Mouse (Mus musculus): ENCODE measurements around the gene Rnf187.
"Not testable (repeated sequence)": the region's sequence is repeated elsewhere in the genome, so short reads cannot be mapped to it uniquely, and the experiment has no call there.

The Rnf187 gene

GRCm38 (mm10) chr11:58965001-58965760, 26.5 kb upstream of the Rnf187 start:
- no peak for DNase-seq (ENCODE audit: low read depth, low spot score)

DNA sequence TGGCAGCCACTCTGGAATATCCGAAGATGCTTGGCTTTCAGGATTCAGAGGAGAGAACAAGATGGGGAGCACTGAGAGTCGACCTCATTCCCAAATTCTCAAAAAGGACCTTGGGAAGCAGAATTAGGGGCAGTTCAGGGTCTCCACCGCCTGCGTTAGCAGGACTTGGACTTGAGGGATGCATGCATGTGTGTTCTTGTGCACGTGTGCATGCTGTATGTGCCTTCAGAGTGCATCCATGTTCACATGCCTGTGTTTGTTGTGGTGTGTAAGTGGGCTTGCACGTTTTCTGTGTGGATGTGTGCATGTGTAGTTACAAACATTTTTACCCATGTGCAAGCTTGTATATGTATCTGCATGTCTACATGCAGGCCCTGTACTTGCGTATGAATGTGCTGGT, 25.5 kb upstream of the Rnf187 start:
- no peak for DNase-seq (ENCODE audit: low read depth, low spot score)

- DNase-seq (ENCODE audit: low read depth, low spot score): no peak
Observed at GRCm38 (mm10) chr11:58963543-58963942, 24.8 kb upstream of the Rnf187 start.

GRCm38 (mm10) chr11:58961364-58962177, 22.9 kb upstream of the Rnf187 start:
- DNase-seq (ENCODE audit: low read depth, low spot score): no peak

DNA sequence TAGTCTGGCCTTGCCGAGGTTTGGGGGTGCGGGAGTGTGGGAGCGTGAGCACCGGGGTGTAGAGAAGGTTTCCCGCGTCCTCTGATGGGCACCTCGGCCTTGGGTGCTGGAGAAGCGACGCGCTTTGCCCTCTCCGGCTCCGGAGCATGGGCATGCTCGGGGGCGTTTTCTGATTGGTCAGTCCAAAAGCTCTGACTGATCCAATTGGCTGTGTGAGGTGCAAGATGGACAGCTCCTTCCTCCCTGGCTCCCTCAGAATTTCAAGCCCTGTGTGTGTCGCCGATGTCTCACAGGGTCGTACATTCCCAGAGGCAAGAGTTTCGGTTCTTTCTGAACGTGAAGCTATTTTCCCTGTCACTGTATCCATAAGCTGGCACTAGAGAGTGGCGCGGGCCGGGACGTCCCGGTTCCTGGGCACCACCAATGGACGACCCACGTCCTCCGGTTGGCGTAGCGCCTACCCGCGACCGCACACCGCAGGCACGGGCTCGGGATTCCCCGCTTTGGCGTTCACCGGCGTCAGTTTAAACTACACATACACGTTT, 21.3 kb upstream of the Rnf187 start:
- DNase-seq (ENCODE audit: low read depth, low spot score): peak; percentile 87

GRCm38 (mm10) chr11:58959186-58959825, 20.6 kb upstream of the Rnf187 start:
- no peak for DNase-seq (ENCODE audit: low read depth, low spot score)

- DNase-seq (ENCODE audit: low read depth, low spot score): no peak
Observed at GRCm38 (mm10) chr11:58958536-58958935, 19.8 kb upstream of the Rnf187 start.

- no peak for DNase-seq (ENCODE audit: low read depth, low spot score)
Observed at GRCm38 (mm10) chr11:58957226-58957914, 18.7 kb upstream of the Rnf187 start.

DNA sequence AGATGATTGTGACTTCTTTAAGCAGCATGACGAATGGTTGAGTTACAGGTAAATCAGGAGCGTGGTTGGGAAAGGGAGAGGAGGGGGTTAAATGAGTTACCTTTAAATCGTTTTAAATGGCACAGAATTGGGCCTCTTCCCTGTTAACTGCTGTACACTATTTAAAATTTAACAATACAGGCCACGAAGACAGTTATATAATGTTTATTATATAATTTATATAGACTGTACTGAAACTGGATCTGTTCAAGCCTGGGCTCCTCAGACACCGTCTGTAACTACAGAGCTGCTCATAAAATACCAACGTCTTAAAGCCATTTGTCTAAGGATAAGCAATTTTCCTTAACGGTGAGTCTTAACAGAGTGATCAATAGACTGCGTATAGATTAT, 17.1 kb upstream of the Rnf187 start:
- no peak for DNase-seq (ENCODE audit: low read depth, low spot score)

DNA sequence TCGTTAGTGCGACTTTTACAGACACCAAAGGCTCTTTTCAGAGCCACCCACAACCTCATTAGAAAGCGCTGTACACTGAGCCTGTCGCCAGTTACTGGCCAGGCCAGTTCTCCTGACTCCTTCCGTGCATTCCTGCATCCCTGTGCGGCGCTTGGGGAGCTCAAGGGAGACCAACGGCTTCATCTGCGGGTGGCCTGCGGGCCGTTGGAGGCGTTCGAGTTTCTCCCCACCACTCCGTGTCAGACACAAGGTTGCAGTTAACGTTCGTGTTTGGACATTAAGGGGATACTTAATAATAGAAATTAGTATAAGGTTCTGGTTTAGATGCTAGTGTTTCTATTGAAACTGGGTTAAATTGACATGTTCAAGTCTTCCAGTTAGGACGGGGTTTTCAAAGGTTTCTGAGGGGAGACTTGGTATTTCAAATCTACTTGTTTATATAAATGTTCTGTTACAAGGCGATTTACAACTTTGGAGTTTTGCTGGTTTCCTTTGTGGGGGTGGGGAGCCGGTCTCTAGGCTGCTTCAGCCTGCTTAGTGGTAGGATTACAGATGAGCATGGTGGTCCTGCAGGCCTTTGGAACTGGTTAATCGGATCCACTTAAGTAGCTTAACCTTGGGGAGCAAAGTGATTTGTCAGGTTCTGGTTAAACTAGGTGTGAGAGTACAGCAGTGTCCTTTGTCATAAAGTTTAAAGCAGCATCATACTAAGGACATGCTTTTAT, 16.6 kb upstream of the Rnf187 start:
- DNase-seq (ENCODE audit: low read depth, low spot score): no peak

- DNase-seq (ENCODE audit: low read depth, low spot score): peak; percentile 95
Observed at GRCm38 (mm10) chr11:58954420-58955142, 15.9 kb upstream of the Rnf187 start, which contains the start of the genes Hist3h2a and Trim17. Gene Hist3h2a (plus strand): TSS chr11:58954685. Gene Trim17 (plus strand): TSS chr11:58954685.

- DNase-seq (ENCODE audit: low read depth, low spot score): not testable (repeated sequence)
Observed at GRCm38 (mm10) chr11:58954170-58954419, 15.4 kb upstream of the Rnf187 start.

DNA sequence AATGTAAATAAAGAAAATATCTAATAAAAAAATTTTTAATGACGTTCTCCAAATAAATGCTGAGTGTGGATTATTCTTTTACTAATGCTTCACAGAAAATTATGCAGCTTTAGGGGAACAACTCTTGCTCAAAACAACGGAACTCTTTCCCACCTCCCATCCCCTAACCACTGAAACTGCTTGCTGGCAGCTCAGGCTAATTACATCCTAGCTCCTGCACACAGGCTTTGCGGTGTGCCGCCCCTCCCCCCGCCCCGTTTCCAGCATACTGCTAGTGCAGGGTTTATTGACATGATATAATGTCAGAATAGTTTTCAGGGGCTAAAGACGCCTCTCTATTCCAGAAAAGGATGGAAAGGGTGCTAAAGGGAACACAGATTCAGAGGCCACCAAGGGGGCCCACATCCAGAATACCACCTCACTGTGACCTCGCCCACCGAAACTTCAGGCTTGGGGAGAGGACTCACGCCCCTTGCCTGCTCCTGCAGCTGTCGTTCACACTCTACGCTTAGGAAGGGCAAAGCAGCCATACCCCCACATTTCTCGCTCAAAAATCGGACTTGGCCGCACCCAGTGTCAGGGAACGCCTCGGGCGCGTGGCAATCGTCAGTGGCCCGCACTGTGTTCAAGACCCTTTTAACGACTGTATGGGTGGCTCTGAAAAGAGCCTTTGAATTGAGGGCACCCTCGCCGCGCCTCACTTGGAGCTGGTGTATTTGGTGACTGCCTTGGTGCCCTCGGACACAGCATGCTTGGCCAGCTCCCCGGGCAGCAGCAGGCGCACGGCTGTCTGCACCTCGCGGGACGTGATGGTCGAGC, 14.8 kb upstream of the Rnf187 start:
- DNase-seq (ENCODE audit: low read depth, low spot score): no peak

DNA sequence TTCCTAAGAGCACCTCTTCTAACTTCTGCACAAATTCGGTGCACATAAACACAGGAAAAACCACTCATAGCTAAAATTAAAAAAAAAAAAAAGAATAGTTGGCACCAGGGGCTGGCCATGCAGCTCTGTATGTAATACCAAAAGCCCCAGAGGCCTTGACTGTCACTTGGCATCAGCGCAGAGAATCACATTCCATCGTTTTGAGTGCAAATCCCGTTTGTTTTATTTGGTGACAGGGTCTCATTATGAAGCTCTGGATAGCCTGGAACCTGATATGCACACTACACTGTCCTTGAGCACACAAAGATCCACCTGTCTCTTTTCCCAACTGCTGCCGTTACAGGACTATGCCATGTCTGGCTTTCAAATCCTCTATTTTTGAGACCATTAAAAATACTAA, 12.5 kb upstream of the Rnf187 start:
- no peak for DNase-seq (ENCODE audit: low read depth, low spot score)

DNA sequence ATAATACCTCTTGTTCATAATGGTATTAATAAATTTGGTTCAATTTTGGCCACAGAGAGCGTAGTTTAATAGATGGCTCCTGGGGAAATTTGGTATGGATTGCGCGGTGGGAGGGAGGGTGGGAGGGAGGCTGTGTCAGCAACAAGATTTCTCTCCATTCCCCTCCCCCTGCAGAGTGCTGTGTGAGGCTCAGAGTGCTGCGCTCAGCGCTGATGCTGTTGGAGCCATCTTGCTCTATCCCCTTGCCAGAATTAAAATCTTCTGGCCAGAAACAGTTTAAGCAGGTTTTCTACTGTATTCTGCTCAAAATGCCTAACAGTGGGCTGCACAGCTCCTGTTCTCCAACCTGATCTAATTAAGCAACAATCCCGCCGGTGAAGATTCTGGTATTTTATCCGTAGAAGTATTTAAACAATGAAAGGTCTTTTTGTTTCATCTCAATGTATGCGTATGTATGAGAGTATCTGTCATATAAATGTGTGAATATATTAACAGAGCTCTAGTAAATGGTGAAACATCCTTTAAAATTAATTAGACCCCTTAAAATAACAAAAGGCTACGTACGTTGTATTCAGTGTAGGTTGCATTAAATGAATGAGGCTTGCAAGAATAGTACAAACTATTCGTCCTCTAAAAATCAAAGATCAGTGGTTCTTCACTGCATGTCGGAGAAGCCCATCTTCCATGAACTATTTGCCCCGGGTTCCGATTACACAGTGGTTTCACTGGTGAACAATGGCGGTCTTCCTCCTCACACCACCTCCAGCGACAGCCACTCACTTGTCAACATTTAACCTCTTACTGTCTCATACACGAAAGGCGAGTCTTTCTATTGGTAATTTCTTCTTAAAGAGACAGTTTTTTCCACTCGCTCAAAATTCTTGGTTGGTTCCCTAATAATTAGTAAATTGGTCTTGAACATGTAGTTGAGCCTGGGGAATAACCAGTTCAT, 11.0 kb upstream of the Rnf187 start:
- DNase-seq (ENCODE audit: low read depth, low spot score): peak; percentile 64

DNA sequence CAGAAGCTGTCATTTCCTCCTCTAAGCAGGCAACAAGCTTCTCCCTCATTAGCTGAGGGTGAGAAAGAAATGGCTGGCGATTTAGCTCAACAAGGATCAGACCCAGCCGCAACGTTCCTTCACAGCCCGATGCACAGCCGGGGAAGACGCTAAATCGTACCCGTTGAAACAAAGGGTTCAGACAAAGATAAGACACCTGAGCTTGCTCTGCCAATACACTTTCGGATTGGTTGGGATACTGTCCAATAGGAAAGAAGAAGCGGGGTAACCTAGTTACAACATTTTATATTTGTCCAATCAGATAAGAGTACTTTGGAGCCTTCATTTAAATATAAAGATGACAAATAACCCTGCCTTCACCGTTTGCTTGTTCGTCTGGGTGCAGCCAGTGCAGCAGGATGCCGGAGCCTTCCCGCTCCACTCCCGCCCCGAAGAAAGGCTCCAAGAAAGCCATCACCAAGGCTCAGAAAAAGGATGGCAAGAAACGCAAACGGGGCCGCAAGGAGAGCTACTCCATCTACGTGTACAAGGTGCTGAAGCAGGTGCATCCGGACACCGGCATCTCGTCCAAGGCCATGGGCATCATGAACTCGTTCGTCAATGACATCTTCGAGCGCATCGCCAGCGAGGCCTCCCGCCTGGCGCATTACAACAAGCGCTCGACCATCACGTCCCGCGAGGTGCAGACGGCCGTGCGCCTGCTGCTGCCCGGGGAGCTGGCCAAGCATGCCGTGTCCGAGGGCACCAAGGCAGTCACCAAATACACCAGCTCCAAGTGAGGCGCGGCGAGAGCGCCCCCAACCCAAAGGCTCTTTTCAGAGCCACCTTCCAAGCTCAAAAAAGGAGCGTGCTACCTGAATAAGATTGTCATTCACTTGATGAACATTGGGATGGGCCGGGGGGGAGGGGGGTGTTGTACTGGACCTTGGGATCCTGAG, 10.1 kb upstream of the Rnf187 start, which contains the start of gene Hist3h2ba:
Gene Hist3h2ba, plus strand, starts transcription at position 379 of the 938 bp plus-strand sequence.
- peak; percentile 86 for DNase-seq (ENCODE audit: low read depth, low spot score)

All from mesoderm, embryonic 11.5 days (tissue).